Mouse (Mus musculus) liver (tissue): Measurements from ENCODE around the gene Nln.

Experiments
- DNase-seq: peaks from one replicate; pipeline ENCODE4 v3.0.0-alpha.2; 2020; ENCODE audit warnings: mixed read lengths

The Nln gene

DNA sequence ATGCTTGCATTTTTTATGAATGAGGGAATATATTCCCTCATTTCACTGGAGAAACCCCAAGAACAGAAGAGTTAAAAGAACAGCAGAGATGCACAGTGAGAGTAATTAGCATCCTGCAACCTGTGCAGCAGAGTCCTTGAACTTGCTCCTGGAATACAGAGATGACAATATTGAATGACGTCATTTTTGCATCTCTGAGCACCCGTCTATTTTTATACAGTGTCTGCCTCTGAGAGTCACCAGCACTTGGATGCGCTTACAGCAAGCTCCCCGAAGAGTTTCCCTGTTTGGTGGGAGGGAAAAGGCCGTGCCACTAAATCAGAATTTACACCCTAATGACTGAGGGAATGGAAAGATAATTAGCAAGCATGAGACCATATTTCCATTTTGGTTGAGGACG, 96.0 kb downstream of the Nln start:
- DNase-seq: no peak

DNA sequence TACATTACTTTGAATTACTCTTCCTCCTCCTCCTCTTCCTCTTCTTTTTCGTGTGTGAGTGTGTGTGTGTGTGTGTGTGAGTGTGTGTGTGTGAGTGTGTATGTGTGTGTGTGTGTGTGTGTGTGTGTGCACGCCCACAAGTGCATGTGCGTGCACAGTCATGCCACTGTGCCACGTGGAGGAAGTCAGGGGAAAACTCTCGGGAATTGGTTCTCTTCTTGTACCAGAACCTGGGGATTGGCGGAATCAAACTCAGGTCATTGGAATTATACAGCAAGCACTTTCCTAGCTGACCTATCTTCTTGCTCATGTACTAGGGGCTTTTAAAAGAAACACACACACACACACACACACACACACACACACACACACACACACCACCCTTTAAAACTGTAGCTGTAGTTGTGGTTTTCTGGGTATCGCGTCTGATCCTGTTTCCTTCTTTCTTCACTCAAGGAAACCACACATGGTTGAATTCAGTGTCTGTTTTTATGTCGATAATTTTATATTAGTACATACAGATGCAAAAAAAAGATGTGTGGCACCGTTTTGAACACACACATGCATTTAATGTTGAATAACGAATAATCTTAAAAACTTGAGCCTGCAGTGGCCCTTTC, 97.1 kb downstream of the Nln start:
- no peak for DNase-seq

DNA sequence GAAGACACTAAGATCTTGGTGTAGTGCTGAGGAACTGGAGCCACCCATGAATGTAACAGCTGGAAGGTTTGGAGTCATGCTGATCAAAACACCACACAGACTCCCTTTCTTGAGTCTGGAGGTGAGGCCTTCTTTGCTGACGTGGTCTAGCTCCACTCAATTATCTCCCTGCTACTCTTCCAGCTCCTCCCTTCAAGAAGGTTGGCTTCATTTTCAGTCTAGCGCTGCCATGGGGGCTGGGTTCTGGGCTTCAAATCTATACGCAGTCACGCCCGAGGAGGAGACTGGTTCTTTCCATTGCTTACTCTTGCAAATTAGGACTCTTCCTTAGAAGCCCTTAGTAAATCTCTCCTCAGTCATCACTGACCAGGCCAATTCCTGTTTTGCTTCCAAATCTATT, 98.1 kb downstream of the Nln start:
- no peak for DNase-seq

DNA sequence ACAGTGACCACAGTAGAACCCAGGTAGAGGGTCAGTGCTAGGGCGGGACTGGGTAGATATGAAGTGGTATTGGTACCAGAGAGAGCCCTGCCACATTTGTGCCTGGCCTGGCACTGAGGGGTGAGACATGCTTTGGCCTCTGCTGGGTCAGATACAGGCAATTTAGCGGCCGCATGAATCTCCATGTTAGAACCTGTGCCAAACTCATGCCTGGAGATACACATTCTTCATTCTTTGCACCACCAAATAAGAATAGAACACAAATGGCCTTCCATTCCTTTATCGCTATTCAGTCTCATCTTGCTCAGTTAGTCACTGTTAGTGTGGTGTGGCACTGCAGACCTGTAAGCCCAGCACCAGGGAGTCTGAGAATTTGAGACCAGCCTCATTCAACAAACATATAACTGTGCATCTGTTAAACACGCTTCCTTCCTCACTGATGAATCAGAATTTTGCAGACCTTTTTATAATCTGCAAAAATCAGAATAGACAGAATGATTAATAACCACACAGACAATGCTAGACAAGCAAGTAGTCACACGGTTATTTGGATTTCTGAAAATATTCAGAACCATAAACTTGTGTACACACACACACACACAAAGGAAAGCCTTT, 104.1 kb downstream of the Nln start:
- DNase-seq: no peak

DNA sequence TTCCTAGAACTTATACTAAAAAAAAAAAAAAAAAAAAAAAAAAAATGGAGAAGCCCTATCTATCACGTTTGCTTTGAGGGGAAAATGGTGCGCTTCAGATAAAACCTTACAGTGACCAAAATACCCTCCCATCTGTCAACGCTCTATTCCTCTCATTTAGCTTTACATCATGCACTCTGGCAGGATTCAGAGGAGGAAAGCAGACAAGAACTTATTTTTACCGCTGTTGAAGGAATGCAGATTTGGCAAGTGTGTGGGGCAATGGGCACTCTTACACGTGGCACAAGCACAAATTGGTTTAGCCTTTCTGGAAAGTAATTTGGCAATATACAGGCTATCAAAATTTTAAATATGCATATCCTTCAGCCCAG, 115.3 kb downstream of the Nln start:
- DNase-seq: no peak

DNA sequence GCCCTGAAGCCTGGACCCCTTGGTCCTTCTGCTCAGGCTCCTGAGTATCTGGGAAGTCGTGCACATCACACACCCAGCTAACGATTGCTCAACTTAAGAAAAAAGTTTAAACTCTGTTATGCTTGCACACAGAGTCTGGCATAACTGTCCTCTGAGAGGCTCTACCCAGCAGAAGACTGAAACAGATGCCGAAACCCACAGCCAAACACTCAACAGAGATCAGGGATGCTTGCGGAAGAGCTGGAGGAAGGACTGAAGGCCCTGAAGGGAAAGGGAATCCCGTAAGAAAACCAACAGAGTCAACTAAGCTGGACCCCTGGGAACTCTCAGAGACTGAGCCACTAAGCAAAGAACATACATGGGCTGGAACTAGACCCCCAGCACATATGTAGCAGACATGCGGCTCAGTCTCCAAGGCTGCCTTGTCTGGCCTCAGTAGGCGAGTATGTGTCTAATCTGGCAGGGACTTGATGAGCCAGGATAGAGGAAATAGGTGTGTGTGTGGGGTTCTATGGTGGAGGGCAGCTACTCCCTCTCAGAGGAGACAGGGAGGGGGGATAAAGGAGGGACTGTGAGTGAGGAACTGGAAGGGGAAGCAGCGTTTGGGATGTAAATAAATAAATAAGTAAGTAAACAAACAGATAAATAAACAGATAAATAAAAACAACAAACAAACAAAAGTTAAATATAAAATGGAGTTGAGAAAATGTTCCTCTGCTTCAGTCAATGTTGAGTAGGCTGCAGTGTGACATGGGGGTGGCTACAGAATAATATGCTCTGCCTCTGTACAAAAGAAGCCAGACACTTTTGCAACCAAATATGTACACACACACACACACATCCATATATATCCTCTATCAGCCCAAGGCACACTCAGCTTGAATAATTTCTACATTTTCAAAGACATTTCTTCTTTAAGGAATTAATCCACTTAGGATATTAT, 116.0 kb downstream of the Nln start:
- DNase-seq: no peak

DNA sequence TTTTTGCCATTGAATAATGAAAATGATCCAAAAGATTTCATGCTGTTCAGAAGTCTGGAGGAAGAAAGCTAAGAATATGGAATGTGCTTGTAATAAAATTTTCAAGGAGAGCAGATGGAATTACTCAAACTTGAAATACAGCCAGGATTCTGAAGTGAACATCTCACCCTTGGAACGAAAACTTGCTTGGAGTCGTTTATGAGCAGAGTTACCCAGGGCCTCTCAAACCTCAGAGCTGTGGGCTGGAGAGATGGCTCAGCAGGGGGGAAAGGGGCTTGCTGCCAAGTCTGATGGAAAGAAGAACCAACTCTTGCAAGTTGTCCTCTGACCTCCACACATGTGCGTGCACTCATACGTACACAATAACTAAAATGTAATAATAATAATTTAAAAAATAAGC, 122.8 kb downstream of the Nln start:
- no peak for DNase-seq

DNA sequence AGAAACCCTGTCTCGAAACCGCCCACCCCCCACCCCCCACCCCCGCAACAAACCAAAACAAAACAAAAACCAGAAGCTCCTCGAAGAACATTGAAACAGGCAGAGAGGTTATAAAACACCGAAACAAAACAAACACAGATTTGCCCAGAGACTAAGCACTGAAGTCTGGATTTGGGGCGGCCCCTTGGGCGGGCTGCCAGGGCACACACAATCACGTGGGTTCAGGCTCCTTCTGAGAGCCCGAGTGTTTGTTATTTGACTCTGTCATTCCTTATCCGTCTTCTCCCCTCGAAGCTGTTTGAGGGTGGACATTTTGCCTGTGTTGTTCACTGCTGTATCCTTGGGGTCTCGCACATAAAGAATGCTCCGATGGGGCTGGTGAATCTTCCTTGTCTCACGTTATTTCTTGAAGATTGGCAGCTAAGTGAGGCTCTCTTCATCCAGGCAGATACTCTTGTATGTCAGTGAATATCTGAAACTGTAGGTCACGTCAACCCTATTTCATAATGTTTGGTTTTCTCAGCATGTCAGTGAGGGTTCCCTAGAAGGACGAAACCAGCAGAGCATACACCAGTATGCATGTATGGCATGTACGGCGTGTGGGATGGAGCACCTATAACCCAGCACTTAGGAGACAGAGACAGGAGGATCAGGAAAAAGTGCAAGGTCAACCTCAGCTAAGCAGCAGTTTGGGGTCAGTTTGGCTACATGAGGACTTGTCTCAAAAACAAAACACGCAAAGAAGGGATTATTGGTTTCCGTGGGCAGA, 123.7 kb downstream of the Nln start:
- no peak for DNase-seq

DNA sequence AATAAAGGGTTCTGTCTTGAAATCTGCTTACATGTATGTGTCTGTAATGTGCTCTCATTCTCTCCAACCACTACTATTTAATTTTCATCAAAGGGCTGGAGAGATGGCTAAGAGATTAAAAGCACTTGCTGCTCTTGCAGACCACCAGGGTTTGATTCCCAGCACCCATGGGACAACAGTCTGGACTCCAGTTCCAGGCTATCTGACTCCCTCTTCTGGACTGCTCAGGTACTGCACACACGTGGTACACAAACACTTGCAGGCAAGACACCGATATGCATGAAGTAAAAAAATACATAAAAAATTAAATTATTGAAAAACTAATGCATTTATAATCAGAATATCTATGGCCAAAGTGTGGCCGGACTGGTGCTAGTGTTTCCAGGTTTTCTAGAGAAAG, 127.0 kb downstream of the Nln start:
- no peak for DNase-seq

DNA sequence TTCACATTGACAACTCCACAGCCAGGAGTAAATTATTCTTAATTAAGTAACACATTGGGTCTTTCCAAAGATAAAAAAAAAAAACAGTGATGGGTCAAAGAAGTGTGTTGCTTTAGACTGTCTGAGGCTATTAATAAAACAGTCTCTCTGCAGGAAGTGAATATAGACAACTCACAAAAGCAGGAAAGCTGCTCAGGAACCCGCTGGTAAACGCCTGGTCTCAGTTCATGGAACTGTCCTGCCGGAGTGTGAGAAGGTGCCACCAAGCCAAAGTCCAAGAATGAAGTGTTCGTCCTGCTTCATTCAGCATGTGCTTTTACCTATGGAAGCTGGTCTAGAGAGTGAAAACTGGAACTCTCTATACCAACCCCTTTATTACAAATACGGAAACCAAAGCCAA, 129.0 kb downstream of the Nln start:
- DNase-seq: no peak

DNA sequence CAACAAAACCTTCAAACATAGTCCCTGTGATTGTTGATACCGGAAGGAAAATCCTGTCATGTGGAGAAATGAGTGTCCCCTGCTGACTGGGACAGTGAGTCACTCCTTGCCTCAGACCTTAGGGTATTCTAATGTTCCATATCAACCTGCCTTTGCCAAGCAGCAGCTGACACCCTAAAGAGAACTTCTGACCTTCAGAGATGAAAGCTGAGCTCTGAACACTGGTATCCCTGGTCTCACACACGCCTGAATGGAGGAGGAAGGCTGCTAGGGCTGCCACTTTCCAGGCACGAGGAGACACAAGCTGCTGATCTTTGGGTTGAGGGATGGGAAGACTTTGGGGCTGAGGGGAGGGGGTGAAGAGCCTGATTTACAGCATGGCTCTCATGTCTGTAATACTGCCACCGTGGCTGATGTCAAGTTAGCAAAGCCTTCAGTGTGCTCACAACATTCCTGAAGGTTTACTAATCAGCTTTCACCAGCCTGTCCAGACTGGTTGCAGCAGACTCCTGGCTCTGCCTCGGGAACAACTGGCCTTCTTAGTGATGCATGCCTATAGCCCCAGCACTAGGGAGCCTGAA, 131.0 kb downstream of the Nln start:
- no peak for DNase-seq

DNA sequence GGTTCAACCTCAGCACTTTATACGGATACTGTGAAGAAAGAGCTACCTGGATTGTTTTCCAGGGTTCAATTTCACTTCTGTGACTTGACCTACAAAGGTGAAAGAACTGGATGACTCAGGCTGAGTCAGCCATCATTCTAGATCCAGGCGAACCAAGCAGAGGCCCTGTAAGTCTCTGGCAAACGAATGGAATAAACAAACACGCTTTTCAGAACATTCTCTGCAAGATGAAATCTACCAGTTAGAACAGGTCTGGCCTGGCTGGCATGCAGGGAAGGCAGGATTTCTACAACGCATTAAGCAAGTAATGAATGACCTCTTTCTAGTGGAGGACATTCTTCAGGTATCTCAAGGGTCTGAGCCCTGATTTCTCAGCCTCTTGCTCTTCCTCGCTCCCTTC, 131.6 kb downstream of the Nln start:
- DNase-seq: no peak

DNA sequence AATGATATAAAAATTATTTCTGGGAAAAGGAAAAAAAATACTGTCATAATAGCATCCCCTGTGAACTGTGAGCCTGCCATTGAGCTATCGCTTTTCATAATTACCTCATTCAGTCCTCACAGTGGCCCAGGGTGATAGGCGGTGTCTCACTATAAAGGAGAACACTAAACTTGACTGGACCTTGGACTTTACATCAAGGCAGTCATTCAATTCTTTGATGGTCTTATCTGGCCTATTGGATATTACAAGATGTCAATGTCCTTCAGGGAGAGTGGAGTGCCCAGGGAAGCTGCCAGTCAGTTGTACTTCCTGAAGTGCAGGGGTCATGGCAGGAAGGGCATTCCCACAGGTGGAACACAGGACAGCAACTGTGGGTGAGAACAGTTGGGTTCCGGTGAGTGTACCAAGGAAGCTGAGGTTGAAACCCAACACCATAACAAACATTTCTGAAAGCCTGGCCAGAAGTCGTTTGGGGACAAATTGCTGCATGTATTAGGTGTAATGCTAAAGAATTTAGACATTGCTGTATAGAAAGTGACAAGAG, 133.2 kb downstream of the Nln start:
- DNase-seq: no peak

DNA sequence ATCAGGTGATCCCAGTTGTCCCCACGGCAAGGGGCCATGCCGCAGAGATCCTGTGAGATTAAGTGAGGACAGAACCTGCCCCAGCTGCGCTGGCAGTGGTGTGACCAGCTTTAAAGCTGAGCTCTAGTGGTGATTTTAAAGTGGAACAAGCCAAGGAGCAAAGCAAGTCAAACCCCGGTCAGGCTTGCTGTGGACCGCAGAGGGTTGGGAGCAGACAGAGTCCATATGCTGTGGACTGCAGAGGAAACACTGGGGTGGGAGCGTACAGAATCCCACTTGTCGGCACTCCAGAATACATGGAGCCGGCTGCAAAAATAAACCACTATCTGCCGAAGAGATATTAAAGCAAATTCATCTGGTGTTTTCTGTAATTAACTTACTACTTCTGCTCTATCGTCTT, 134.3 kb downstream of the Nln start:
- no peak for DNase-seq

DNA sequence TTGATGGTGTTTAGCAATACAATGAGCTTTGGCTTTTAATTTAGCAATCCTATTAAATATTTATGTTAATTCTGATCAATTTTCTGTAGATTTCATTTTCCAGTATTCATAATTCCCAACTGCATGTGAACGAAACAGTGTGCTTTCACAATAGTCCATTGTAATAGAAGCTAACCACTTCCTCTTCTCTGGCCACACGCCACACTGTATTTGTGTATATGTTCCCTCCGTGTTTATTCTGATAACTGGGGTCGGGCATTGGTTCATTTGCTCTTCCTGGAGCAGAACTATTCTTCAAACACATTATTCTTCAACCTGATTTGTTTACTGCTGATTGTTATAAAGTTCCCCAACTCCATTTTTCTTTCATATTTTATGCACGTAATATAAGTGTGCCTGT, 135.4 kb downstream of the Nln start:
- DNase-seq: no peak
